Mouse (Mus musculus): ENCODE results near the gene Pgpep1. TPM values are rescaled to one million over a fixed set of nuclear protein-coding genes. Genes with fewer than 3 reads are reported as not detected.

The Pgpep1 gene
- polyA plus RNA-seq, 1 experiment: 129 TPM

DNA sequence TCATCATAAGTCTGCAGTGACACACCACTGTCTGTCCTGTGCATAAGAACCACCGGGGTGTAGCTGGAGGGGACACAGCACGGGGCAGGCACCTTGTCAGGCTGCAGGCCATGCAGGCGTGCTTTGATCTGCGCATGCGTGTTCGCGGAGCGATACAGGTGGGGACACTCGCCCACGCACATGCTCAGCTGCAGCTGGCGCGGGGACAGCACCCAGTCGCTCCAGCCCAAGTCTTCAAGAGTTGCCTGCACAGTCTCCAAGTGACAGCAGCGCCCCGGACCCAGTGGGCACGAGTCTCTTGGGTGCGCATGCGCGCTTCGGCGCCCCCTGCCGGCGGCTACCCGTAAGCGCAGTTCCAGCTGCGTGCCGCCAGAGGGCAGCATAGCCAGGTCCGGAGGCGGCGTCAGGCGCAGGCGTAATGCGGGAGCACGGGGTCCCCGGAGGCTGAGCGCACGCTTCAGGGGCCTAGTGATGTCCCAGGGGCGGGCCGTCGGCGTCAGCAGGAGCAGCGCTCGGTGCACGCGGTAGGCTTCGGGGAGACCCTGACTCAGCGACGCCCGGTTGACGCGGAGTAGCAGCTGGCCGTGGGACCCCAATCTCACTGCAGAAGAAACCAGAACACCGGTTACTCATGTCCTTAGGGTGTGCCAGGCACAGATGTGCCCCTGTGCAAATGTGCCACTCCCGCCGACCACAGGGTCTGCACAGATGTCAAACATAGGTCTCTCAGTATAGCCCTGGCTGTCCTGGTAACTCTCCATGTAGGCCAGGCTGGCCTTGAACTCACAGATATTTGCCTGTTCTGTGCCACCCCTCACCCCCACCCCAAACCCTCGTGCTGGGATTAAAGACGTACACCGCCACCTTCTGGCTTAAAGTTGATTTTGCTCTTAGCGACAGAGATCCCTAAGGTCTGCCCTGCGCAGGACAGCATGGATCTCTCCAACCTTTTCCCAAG lies 30.3 kb downstream of the Pgpep1 start:
- Histone ChIP-seq H3K4me3 (ENCODE audit: low read depth, low read length) (peak overlapping the region; percentile 70), H3K4me1 (ENCODE audit: control insufficient read depth, insufficient read depth, insufficient read length, low read length) (peaks cover 27% of the 10 kb centered on the region), H3K27ac (ENCODE audit: insufficient read depth, low read depth, low read length) (peak overlapping the region; percentile 10; the same call in 1 of the 2 replicates), H3K27me3 (ENCODE audit: control insufficient read depth, insufficient read depth, low read length) (no peaks in the 10 kb centered on the region), H3K36me3 (ENCODE audit: control insufficient read depth, insufficient read depth, low read length) (no peaks in the 10 kb centered on the region)
- TF ChIP-seq POLR2A (IDR thresholded peaks at IDR 0.05; ENCODE audit: low read depth, low read length) (no peak; the same call in 1 of the 2 replicates), CTCF (IDR thresholded peaks at IDR 0.05; ENCODE audit: extremely low read depth, insufficient read length, insufficient replicate concordance, low read depth, low read length) (peak; percentile 100)
- under 1% methylated on average over 60 of the region's 60 CpGs for WGBS

DNA sequence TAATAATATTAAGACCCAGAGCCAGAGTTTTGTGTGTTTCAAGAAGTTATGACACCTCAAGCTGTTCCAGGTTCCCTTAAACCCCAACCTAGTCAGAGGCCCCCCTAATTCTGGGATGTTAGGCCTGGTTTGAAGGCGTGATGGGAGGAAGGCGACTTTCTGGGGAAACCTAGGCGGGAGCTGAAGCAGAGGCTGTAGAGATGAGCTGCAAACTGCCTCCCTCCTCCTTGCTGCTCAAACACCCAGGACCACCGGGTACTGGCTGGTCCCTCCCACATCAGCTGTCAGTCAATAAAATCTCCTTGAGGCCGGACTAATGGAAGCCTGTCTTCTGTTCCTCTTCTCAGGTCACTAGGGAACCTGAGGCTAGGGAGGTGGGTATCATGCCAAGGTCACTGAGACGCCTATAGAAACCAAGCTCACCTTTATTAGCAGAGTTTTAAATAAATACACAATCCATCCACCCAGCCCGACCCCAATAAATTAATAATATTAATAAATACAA lies 31.1 kb downstream of the Pgpep1 start:
- TF ChIP-seq CTCF (IDR thresholded peaks at IDR 0.05; ENCODE audit: extremely low read depth, insufficient read length, insufficient replicate concordance, low read depth, low read length): no peak
- TF ChIP-seq POLR2A (IDR thresholded peaks at IDR 0.05; ENCODE audit: low read depth, low read length): no peak
- Histone ChIP-seq H3K27ac (ENCODE audit: insufficient read depth, low read depth, low read length) (no peak overlapping the region), H3K27me3 (ENCODE audit: control insufficient read depth, insufficient read depth, low read length) (no peaks in the 10 kb centered on the region), H3K36me3 (ENCODE audit: control insufficient read depth, insufficient read depth, low read length) (no peaks in the 10 kb centered on the region), H3K4me3 (ENCODE audit: low read depth, low read length) (no peak overlapping the region), H3K4me1 (ENCODE audit: control insufficient read depth, insufficient read depth, insufficient read length, low read length) (peaks cover 24% of the 10 kb centered on the region)
- 66% methylated on average over 7 of the region's 7 CpGs for WGBS

DNA sequence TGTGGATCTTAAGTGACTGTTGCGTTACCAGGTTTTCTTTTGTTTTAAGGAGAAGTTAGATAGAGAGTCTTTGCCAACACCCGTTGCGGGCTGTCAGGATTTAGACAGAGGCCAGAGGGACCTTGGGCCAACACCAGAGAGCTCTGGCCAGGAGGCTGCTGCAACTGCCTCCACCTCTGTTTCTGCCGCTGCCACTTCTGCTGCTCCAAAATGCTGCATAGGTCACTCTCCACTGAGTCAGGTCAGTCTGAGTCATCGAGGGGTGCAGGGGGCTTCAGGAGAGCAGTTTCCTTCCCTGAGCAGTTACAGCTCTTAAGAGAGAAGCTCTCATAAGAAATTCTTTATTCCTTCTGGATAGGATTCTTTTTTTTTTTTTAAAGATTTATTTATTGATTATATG lies 33.1 kb downstream of the Pgpep1 start:
- H3K4me3 ChIP-seq (ENCODE audit: low read depth, low read length): no peak overlapping the region
- H3K4me1 ChIP-seq (ENCODE audit: control insufficient read depth, insufficient read depth, insufficient read length, low read length): peaks cover 22% of the 10 kb centered on the region
- H3K27ac ChIP-seq (ENCODE audit: insufficient read depth, low read depth, low read length): no peak overlapping the region
- TF ChIP-seq POLR2A (IDR thresholded peaks at IDR 0.05; ENCODE audit: low read depth, low read length): no peak
- TF ChIP-seq CTCF (IDR thresholded peaks at IDR 0.05; ENCODE audit: extremely low read depth, insufficient read length, insufficient replicate concordance, low read depth, low read length): no peak
- no peaks in the 10 kb centered on the region for H3K36me3 ChIP-seq (ENCODE audit: control insufficient read depth, insufficient read depth, low read length)
- H3K27me3 ChIP-seq (ENCODE audit: control insufficient read depth, insufficient read depth, low read length): no peaks in the 10 kb centered on the region
- 90% methylated on average over 5 of the region's 5 CpGs for WGBS

DNA sequence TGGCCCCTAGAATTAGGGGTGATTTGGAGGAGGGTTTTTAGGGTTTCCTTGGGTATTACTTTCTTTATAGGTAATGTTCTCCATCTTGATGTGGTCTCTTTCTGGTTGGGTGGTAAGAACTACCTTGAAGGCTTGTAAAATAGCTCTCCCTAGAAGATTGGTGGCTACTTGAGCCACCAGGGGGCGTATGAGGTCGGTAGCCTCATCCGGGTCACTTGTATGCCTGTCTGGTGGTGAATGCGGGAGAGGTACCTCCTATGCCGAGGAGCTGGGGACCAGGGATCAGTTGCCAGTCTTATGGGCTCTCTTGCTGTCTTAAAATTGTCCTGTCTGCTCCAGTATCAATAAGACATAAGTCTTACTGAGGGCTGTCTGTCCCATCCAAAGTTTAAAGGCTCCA lies 35.1 kb downstream of the Pgpep1 start:
- Histone ChIP-seq H3K4me1 (ENCODE audit: control insufficient read depth, insufficient read depth, insufficient read length, low read length) (peaks cover 6% of the 10 kb centered on the region), H3K36me3 (ENCODE audit: control insufficient read depth, insufficient read depth, low read length) (no peaks in the 10 kb centered on the region), H3K27me3 (ENCODE audit: control insufficient read depth, insufficient read depth, low read length) (no peaks in the 10 kb centered on the region), H3K27ac (ENCODE audit: insufficient read depth, low read depth, low read length) (no peak overlapping the region), H3K4me3 (ENCODE audit: low read depth, low read length) (no peak overlapping the region)
- 3% methylated on average over 5 of the region's 5 CpGs for WGBS
- TF ChIP-seq CTCF (IDR thresholded peaks at IDR 0.05; ENCODE audit: extremely low read depth, insufficient read length, insufficient replicate concordance, low read depth, low read length): peak; percentile 75; the same call in 1 of the 2 replicates
- no peak for TF ChIP-seq POLR2A (IDR thresholded peaks at IDR 0.05; ENCODE audit: low read depth, low read length)

DNA sequence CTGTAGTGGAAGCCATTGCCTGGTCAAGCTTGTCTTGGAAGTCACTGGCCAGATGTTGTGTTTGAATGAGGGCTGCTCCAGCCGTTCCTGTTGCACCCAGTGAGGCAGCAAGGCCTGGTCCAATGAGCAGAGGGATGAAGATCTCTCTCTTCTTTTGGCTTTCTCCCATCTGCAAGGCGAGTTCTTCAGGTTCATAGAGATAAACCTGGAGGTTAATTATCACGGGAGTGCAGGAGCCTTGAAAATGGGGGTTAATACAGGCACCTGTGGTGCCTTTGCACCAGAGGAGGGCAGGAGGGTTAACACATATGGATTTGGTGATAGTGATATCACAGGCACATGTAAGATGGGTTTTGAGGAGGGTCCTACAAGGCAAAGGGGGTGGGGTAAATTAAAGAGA lies 38.0 kb downstream of the Pgpep1 start:
- no peaks in the 10 kb centered on the region for H3K36me3 ChIP-seq (ENCODE audit: control insufficient read depth, insufficient read depth, low read length)
- peaks cover 2% of the 10 kb centered on the region for H3K4me1 ChIP-seq (ENCODE audit: control insufficient read depth, insufficient read depth, insufficient read length, low read length)
- no peaks in the 10 kb centered on the region for H3K27me3 ChIP-seq (ENCODE audit: control insufficient read depth, insufficient read depth, low read length)
- 25% methylated on average over 3 of the region's 3 CpGs for WGBS
- no peak overlapping the region for H3K27ac ChIP-seq (ENCODE audit: insufficient read depth, low read depth, low read length)
- no peak for TF ChIP-seq CTCF (IDR thresholded peaks at IDR 0.05; ENCODE audit: extremely low read depth, insufficient read length, insufficient replicate concordance, low read depth, low read length)
- TF ChIP-seq POLR2A (IDR thresholded peaks at IDR 0.05; ENCODE audit: low read depth, low read length): no peak
- H3K4me3 ChIP-seq (ENCODE audit: low read depth, low read length): no peak overlapping the region

DNA sequence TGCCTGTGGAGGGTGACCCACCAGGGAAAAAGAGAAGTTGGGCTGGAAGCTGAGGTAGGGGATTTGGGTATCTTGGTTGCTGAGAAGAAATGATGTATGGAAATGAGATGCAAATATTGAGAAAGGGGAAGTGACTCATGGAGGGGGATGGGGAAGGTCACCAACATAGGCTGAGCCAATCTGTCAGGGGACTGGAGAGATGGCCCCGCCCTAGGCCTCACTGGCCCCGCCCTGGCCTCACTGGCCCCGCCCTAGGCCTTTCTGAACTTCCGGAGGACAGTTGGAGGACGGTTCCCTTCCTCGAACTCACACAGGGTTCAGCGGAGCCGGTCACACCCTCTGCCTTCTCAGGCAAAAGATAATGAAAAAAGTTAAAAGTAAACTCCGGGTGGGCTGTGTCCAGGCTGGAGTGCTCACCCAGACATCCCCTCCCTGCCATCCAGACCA lies 41.3 kb downstream of the Pgpep1 start:
- Histone ChIP-seq H3K27me3 (ENCODE audit: control insufficient read depth, insufficient read depth, low read length) (no peaks in the 10 kb centered on the region), H3K27ac (ENCODE audit: insufficient read depth, low read depth, low read length) (no peak overlapping the region), H3K36me3 (ENCODE audit: control insufficient read depth, insufficient read depth, low read length) (no peaks in the 10 kb centered on the region), H3K4me1 (ENCODE audit: control insufficient read depth, insufficient read depth, insufficient read length, low read length) (peaks cover 2% of the 10 kb centered on the region), H3K4me3 (ENCODE audit: low read depth, low read length) (peak overlapping the region; percentile 19)
- WGBS: 11% methylated on average over 9 of the region's 9 CpGs
- TF ChIP-seq CTCF (IDR thresholded peaks at IDR 0.05; ENCODE audit: extremely low read depth, insufficient read length, insufficient replicate concordance, low read depth, low read length): no peak
- TF ChIP-seq POLR2A (IDR thresholded peaks at IDR 0.05; ENCODE audit: low read depth, low read length): no peak

DNA sequence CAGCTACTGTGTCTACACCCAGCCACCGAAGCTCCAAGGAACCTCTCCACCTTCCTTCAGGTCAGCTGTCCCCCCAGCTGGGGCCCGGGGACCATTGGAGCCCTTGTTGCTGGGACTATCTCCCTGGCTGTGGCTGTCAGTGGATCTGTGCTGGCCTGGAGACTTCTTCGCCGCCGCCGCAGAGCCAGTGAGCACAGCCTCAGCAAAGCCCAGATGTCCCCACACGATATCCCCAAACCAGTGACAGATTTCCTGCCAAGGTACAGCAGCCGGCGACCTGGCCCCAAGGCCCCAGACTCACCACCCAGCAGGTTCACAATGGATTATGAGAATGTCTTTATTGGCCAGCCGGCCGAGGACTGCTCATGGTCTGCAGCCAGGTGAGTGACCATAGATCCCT lies 42.2 kb downstream of the Pgpep1 start:
- H3K27ac ChIP-seq (ENCODE audit: insufficient read depth, low read depth, low read length): peak overlapping the region; percentile 41; the same call in 1 of the 2 replicates
- peak overlapping the region; percentile 48 for H3K4me3 ChIP-seq (ENCODE audit: low read depth, low read length)
- no peaks in the 10 kb centered on the region for H3K36me3 ChIP-seq (ENCODE audit: control insufficient read depth, insufficient read depth, low read length)
- 86% methylated on average over 11 of the region's 11 CpGs for WGBS
- H3K27me3 ChIP-seq (ENCODE audit: control insufficient read depth, insufficient read depth, low read length): no peaks in the 10 kb centered on the region
- TF ChIP-seq POLR2A (IDR thresholded peaks at IDR 0.05; ENCODE audit: low read depth, low read length): no peak
- peaks cover 2% of the 10 kb centered on the region for H3K4me1 ChIP-seq (ENCODE audit: control insufficient read depth, insufficient read depth, insufficient read length, low read length)
